Mouse (Mus musculus) testis, adult 2 months (tissue): ENCODE results near the gene Abo.

Experiments
- CTCF ChIP-seq: fragments of 200-500 bp; IDR thresholded peaks from 2 replicates; pipeline ENCODE4 v1.5.1; 2012; ENCODE audit warnings: low read depth, mild to moderate bottlenecking, inconsistent platforms, low read length, moderate library complexity; ENCODE audit not compliant: control insufficient read depth, insufficient read depth, insufficient replicate concordance
- POLR2A ChIP-seq: fragments of 200-500 bp; IDR thresholded peaks from 2 replicates; pipeline ENCODE4 v1.6.1; 2012; ENCODE audit warnings: low read depth, mild to moderate bottlenecking, inconsistent platforms, low read length, moderate library complexity; ENCODE audit not compliant: control insufficient read depth

- TF ChIP-seq POLR2A = no peak
- peak; percentile 56; the same call in 1 of the 2 replicates for TF ChIP-seq CTCF
These were observed 42.3 kb upstream of the Abo start for GRCm38 (mm10) chr2:26907109-26907508.
